Mouse (Mus musculus): ENCODE results near the gene Pex13. TPM values are rescaled to one million over a fixed set of nuclear protein-coding genes. Genes with fewer than 3 reads are reported as not detected.

Pex13 gene
- 22.2 and 31.8 TPM in 2 replicates for polyA plus RNA-seq (2015; fragmentation: Nextera tagmentation; extraction: Ambion mirVana)

GRCm38 (mm10) chr11:23665798-23666501 lies at the start of gene Pex13:
Gene Pex13 (minus strand): TSS chr11:23665959.
- DNase-seq (ENCODE audit: low spot score) (peak; percentile 96), ATAC-seq (peak; percentile 97)
- Histone ChIP-seq H3K27ac (ENCODE audit: low read length) (peak within 1 kb of the TSS; percentile 98), H3K9ac (replicated peaks; ENCODE audit: low read depth) (peak within 1 kb of the TSS; percentile 83), H3K9me3 (ENCODE audit: low read length) (no peaks in the 10 kb centered on the region), H3K4me1 (ENCODE audit: insufficient read depth, low read depth, low read length) (peaks cover 3% of the 10 kb centered on the region; the same call in 1 of the 2 replicates), H3K4me3 (ENCODE audit: low read depth, low read length) (peak within 1 kb of the TSS; percentile 70), H3K27me3 (replicated peaks; ENCODE audit: insufficient read depth, low read length) (no peaks in the 10 kb centered on the region), H3K36me3 (ENCODE audit: insufficient read depth, low read length) (no peaks in the 10 kb centered on the region), H3K4me2 (replicated peaks; ENCODE audit: low read depth, low read length) (peak within 1 kb of the TSS; percentile 60)
- under 1% methylated on average over 49 of the region's 49 CpGs for WGBS
- TF ChIP-seq EP300 (IDR thresholded peaks at IDR 0.05) (no peak), CTCF (IDR thresholded peaks at IDR 0.05) (peak; percentile 17; the same call in 1 of the 2 replicates)

GRCm38 (mm10) chr11:23712299-23712698 lies 46.5 kb upstream of the Pex13 start:
- DNase-seq (ENCODE audit: low spot score) (no peak), ATAC-seq (no peak)
- Histone ChIP-seq H3K36me3 (ENCODE audit: insufficient read depth, low read length) (peaks cover 36% of the 10 kb centered on the region; the same call in 1 of the 2 replicates), H3K9me3 (ENCODE audit: low read length) (no peaks in the 10 kb centered on the region), H3K4me3 (ENCODE audit: low read depth, low read length) (no peak overlapping the region), H3K9ac (replicated peaks; ENCODE audit: low read depth) (no peak overlapping the region), H3K27me3 (replicated peaks; ENCODE audit: insufficient read depth, low read length) (no peaks in the 10 kb centered on the region), H3K4me2 (replicated peaks; ENCODE audit: low read depth, low read length) (no peak overlapping the region), H3K27ac (ENCODE audit: low read length) (no peak overlapping the region), H3K4me1 (ENCODE audit: insufficient read depth, low read depth, low read length) (no peaks in the 10 kb centered on the region)
- no peak for TF ChIP-seq CTCF (IDR thresholded peaks at IDR 0.05)
- no peak for TF ChIP-seq EP300 (IDR thresholded peaks at IDR 0.05)
- 86% methylated on average over 3 of the region's 3 CpGs for WGBS

DNA sequence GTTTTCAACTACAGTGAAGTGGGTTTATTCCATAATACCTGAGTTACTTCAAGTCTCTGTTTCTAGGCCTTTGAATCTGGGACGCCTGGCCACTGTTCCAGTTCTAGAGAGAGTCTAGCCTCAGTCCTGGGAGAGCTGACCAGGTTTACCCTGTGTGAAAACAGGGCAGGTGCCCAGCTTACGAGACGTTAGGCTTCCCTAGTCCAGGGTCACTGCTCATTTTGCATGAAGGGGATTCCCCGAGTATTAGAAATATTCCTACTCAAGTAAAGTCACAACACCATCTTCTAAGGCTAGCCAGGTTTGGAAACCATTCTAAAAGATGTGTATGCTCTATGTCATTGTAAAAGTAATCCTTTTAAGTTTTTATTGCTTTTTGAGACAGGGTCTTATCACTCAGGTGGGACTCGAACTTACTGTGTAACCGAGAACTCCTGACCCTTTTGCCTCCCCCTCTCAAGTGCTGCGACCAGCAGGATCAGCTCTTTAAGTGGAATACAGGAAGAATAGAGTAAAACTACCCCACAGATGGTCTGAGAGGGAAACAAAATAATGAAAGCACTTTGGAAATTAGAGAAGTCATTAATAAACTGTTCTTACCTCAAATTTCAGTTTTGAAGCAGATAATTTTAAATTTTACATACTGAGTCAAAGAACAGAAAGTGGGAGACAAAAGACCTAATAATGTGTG lies 39.0 kb upstream of the Pex13 start:
- Histone ChIP-seq H3K4me2 (replicated peaks; ENCODE audit: low read depth, low read length) (no peak overlapping the region), H3K36me3 (ENCODE audit: insufficient read depth, low read length) (peaks cover 4% of the 10 kb centered on the region; the same call in 1 of the 2 replicates), H3K27ac (ENCODE audit: low read length) (no peak overlapping the region), H3K9ac (replicated peaks; ENCODE audit: low read depth) (no peak overlapping the region), H3K27me3 (replicated peaks; ENCODE audit: insufficient read depth, low read length) (no peaks in the 10 kb centered on the region), H3K4me3 (ENCODE audit: low read depth, low read length) (no peak overlapping the region), H3K4me1 (ENCODE audit: insufficient read depth, low read depth, low read length) (no peaks in the 10 kb centered on the region), H3K9me3 (ENCODE audit: low read length) (no peaks in the 10 kb centered on the region)
- 84% methylated on average over 7 of the region's 7 CpGs for WGBS
- no peak for ATAC-seq
- TF ChIP-seq CTCF (IDR thresholded peaks at IDR 0.05), result no peak
- no peak for TF ChIP-seq EP300 (IDR thresholded peaks at IDR 0.05)
- no peak for DNase-seq (ENCODE audit: low spot score)

DNA sequence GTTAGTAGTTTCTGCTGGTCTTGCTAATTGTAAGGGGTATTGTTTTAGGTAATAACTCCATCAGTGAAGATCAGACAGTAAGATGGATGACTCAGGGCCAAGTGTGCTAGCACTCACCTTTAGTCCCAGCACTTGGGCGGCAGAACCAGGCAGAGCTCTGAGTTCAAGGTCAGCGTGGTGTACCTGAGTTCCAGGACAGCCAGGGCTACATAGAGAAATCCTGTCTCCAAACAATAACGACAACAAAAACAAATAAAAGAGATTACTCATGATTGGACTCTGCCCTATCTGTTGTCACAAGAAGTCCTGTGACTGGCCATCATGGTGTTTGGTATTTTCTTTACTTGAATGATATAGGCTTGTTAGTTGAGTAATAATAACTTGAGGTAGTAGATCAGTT lies 36.1 kb upstream of the Pex13 start:
- no peak overlapping the region for H3K4me3 ChIP-seq (ENCODE audit: low read depth, low read length)
- H3K36me3 ChIP-seq (ENCODE audit: insufficient read depth, low read length), result no peaks in the 10 kb centered on the region
- H3K27ac ChIP-seq (ENCODE audit: low read length), result no peak overlapping the region
- H3K9ac ChIP-seq (replicated peaks; ENCODE audit: low read depth), result no peak overlapping the region
- WGBS, result 95% methylated on average over 3 of the region's 3 CpGs
- no peak overlapping the region for H3K4me2 ChIP-seq (replicated peaks; ENCODE audit: low read depth, low read length)
- no peak for TF ChIP-seq EP300 (IDR thresholded peaks at IDR 0.05)
- no peak for TF ChIP-seq CTCF (IDR thresholded peaks at IDR 0.05)
- no peak for DNase-seq (ENCODE audit: low spot score)
- H3K9me3 ChIP-seq (ENCODE audit: low read length), result no peaks in the 10 kb centered on the region
- ATAC-seq, result no peak
- no peaks in the 10 kb centered on the region for H3K4me1 ChIP-seq (ENCODE audit: insufficient read depth, low read depth, low read length)
- H3K27me3 ChIP-seq (replicated peaks; ENCODE audit: insufficient read depth, low read length), result no peaks in the 10 kb centered on the region

DNA sequence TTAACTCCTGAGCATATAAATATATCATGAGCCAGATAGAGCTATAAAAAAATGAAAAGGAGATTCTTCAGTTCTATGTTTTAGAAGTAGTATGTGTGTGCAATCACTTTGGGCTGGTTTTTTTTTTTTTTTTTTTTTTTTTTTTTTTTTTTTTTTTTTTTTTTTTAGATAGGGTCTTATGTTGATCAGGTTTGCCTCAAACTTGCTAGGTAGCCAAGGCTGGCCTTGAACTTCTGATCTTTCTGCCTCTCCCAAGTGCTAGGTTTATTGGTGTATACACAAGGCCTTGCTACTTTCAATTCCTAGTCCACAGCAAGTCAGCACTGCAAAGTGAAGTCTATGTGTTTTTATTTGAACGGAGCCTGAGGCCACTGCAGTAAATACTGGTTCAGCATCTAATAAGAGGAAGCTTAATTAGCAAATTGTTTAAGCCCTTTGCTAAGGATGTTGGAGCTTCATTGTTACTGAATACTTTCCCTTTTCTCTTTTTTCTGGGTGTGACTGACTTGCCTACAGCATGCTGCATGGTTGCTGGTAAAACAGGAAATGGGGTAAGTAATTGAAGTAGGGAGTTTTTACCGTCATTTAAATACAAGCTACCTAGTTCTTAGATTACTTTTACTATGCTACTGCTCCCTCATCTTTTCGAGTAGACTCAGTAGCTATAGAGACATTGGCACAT lies 33.8 kb upstream of the Pex13 start:
- Histone ChIP-seq H3K4me1 (ENCODE audit: insufficient read depth, low read depth, low read length) (no peaks in the 10 kb centered on the region), H3K4me2 (replicated peaks; ENCODE audit: low read depth, low read length) (no peak overlapping the region), H3K9ac (replicated peaks; ENCODE audit: low read depth) (no peak overlapping the region), H3K27ac (ENCODE audit: low read length) (no peak overlapping the region), H3K27me3 (replicated peaks; ENCODE audit: insufficient read depth, low read length) (no peaks in the 10 kb centered on the region), H3K36me3 (ENCODE audit: insufficient read depth, low read length) (no peaks in the 10 kb centered on the region), H3K9me3 (ENCODE audit: low read length) (no peaks in the 10 kb centered on the region), H3K4me3 (ENCODE audit: low read depth, low read length) (no peak overlapping the region)
- ATAC-seq (no peak), DNase-seq (ENCODE audit: low spot score) (no peak)
- TF ChIP-seq CTCF (IDR thresholded peaks at IDR 0.05) (no peak), EP300 (IDR thresholded peaks at IDR 0.05) (no peak)
- WGBS, result 62% methylated on average over 3 of the region's 3 CpGs

- Histone ChIP-seq H3K9ac (replicated peaks; ENCODE audit: low read depth) (no peak overlapping the region), H3K27ac (ENCODE audit: low read length) (no peak overlapping the region), H3K4me2 (replicated peaks; ENCODE audit: low read depth, low read length) (no peak overlapping the region), H3K4me1 (ENCODE audit: insufficient read depth, low read depth, low read length) (no peaks in the 10 kb centered on the region), H3K27me3 (replicated peaks; ENCODE audit: insufficient read depth, low read length) (no peaks in the 10 kb centered on the region), H3K9me3 (ENCODE audit: low read length) (no peaks in the 10 kb centered on the region), H3K36me3 (ENCODE audit: insufficient read depth, low read length) (no peaks in the 10 kb centered on the region), H3K4me3 (ENCODE audit: low read depth, low read length) (no peak overlapping the region)
- ATAC-seq (no peak), DNase-seq (ENCODE audit: low spot score) (no peak)
- WGBS, result 65% methylated on average over 2 of the region's 2 CpGs
- TF ChIP-seq EP300 (IDR thresholded peaks at IDR 0.05) (no peak), CTCF (IDR thresholded peaks at IDR 0.05) (no peak)
Observed at GRCm38 (mm10) chr11:23698526-23698925, 32.8 kb upstream of the Pex13 start.

All from lung, postnatal 0 days (tissue).